Mouse (Mus musculus) right cerebral cortex, postnatal 4 days (tissue): ENCODE results near the gene Hmgn5.

ENCODE experiments used
- DNase-seq: peaks from one replicate; pipeline ENCODE4 v3.0.0-alpha.2; 2022

Hmgn5 gene

DNA sequence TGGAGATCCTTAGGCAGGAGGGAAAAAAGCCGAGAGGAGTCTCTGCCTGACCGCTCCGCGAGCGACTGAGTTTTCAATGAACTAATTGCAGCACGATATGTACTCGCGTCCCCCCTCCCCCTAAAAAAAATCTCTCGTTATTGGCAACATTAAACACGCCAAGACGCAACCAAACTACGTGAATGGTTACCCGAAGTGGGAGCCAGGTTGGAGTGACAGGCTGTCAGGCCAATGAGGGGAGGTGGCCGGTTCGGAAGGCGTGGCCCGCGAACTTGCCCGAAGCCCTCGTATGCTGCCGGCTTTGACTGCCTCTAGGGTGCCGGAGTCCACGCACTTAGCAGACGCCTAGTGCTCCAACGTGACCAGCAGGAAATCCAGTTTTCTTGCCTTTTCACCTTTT, at the start of gene Hmgn5:
Hmgn5 (minus strand) TSS at position 122 of the 400 bp plus-strand sequence.
- peak; percentile 83 for DNase-seq

DNA sequence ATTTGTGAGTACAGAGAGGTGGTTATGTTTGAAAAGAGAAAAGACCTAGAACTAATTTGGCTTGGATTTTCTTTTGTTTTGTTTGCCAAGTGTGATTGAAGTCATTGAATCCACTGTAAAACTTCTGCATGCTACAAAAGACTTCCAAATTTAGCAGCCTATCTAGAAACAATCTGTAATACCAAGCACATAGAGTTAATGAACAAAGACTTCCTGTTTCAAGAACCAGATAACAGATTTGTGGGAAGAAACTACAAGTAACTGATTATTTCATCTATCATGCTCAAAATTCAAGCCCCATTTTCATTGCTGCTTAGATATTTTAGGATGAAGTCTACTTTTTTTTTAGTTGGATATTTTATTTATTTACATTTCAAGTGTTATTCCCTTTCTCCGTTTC, 34.6 kb upstream of the Hmgn5 start:
- no peak for DNase-seq

DNA sequence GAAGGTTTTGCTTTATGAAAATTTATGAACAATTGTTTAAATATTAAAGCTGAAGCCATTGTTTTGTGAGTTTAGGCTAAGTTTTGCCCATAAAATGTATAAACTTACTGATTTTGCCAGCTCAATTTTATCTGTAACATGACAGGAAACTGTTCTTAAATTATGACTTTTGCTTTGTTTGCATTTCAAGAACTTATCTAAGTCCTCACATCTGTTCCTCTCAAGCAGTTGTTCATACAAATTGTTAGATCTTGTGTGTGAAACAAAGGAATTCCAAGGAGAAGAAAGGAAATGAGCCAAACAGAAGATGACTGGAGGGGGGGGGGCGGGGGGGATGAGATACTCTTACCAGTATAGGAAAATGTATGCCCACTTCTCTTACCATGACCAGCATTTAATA, 13.0 kb upstream of the Hmgn5 start:
- DNase-seq: no peak

DNA sequence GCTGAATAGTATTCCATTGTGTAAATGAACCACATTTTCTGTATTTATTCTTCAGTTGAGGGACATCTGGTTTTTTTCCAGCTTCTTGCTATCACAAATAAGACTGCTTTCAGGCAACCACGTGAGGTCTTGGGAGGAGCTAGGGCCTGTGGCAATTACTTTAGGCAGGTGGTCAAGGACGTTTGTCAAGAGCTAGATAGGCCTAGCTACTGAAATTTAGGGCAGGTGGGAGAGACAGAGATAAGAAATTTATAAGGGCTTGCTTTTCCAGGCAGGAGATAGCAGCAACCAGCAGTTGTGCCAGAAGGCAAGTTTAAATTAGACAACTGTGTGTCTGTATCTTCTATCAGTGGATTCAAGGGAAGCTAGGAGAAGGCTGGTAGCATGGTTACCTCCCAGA, 7.7 kb upstream of the Hmgn5 start:
- DNase-seq: no peak

DNA sequence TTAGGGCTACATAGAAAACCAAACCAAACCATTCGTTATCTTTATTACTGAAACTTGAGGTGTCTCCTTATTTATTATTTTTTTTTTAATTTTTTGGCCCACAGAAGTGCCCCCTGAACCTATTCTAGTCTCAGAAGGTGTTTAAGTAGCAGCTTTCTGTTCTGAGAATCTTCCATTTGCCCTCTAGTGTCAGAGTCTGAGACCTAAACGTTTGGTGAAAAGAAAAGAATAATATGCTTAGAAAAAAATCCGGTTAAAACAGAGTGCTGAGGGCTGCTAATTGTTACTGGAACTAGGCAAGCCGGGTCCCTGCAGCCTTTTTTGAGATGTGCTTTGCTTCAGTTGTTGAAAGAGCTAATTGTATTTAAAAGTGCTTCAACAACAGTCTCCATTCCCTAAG, 962 bp upstream of the Hmgn5 start:
- no peak for DNase-seq

DNA sequence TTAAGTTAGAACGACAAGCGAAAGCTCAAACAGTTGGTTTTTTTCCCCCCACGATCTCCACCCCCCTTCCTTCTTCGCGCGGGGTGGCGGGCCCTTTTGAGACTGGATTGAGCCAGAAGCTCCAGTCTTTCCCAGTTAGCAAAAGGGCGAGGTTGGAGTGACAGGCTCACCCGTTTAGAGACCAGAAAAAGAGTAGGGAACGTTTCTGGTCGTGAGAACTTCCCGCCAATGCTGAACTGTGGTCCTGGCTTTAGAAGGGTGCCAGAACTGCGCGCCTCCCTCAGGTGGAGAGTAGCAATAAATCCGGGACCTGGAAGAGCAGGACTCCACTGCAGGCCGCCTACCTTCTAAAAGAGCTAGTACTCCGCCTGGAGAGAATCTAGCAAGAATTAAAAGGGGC, 482 bp upstream of the Hmgn5 start:
- peak; percentile 7 for DNase-seq

DNA sequence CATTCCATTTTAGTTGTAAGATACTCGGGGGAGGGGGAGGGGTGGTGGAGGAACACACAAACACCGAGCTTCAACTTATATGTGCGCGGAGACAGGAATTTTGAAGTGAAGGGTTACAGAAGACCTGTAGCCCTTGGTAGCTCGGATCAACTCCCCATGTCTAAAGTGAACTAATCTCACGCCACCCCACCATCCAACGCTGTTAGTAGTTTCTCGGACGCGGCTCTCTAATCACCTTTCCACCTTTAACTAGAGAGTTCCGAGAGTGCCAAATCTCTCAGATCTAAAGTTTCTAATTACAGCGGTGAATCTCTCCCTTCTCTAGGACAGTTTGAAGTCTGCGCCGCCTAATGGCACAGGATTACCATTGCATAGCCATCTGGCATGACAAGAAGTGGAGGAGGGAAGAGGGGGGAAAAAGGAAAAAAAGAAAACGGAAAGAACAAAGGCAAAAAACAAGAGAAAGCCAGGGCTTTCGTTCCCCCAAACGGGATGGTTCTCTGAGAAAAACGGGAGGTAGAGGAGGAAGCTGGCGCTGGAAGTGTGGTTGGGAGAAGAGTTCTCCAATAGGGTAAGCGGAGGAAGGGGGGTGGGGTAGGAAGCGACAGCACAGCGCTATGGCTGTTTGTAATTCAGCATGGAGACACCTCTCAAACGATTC, 703 bp downstream of the Hmgn5 start:
- peak; percentile 38 for DNase-seq

DNA sequence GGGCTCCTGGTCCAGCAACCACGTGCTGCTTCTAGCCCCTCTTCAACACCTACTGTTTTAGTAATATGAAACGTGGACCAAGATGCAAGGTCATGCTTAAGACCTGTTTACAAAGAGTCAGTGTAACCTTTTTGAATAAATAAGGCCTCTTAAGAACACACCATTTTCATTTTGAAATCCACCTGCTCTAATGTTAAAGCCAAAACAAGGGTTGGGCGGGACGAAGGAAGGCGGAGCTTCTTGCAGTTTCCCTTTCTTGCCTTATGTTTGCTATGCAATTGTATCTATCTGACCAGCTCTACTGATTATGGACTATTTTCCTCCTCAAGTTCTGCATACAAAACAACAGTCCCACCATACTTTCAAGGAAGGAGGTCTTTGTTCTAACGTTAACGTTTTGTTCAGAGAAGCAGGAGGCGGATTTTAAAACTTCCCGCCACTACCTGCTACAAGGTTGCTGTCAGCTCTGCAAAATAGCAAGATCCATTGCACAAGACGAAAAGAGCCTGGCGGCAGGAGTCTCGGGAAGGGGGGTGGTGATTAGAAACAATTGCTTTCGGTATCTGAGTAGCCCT, 1.5 kb downstream of the Hmgn5 start:
- DNase-seq: no peak

DNA sequence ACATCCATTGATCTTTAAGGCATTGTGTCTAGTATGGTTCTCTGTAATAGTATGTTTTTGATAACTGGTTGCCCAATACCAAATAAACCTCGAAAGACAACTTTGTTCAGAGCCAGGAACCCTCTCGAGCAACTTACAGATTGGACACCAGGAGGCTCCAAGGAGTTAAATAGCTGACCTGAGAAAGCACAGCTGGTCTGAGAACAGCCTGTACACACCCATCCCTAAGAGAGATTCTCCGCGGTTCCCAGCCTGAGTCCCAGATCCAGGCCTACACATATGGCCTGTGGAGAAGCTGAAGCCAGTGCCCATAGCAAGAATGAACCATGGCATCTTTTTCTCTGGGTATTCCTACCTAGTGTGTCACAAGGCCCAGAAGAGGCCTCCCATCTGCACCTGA, 11.9 kb downstream of the Hmgn5 start:
- DNase-seq: no peak
